Mouse (Mus musculus): ENCODE results near the gene Gatad2a. TPM values are rescaled to one million over a fixed set of nuclear protein-coding genes. Genes with fewer than 3 reads are reported as not detected.

Gene Gatad2a
- polyA plus RNA-seq, 1 experiment: 28.8 TPM

GRCm38 (mm10) chr8:69937466-69937865 lies 58.7 kb downstream of the Gatad2a start:
- no peak for DNase-seq (ENCODE audit: low spot score)

GRCm38 (mm10) chr8:69936050-69936794 lies 60.0 kb downstream of the Gatad2a start:
- DNase-seq (ENCODE audit: low spot score): no peak

- DNase-seq (ENCODE audit: low spot score): no peak
Measured at GRCm38 (mm10) chr8:69935431-69935830, 60.8 kb downstream of the Gatad2a start.

DNA sequence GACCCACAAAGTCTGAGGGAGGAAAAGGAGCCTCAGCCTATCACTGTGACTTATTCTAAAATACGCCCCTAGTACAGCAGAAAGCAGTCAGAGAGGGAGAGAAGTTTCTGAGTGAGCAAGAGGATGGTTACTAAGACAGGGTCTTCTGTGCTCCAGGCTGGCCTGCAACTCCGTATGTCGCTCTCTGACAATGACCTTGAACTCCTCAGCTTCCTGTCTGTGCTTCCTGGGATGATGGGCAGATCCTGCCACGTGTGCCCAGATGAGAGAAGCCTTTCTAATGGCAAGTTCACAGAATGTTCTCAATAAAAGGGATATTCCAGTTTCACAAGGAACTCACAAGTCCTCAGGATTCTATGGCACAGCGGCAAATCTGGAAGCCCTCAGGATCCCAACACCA lies 61.6 kb downstream of the Gatad2a start:
- DNase-seq (ENCODE audit: low spot score): no peak

GRCm38 (mm10) chr8:69933811-69934210 lies 62.4 kb downstream of the Gatad2a start:
- DNase-seq (ENCODE audit: low spot score): no peak

- DNase-seq (ENCODE audit: low spot score): no peak
Measured at GRCm38 (mm10) chr8:69926901-69927300, 69.3 kb downstream of the Gatad2a start.

DNA sequence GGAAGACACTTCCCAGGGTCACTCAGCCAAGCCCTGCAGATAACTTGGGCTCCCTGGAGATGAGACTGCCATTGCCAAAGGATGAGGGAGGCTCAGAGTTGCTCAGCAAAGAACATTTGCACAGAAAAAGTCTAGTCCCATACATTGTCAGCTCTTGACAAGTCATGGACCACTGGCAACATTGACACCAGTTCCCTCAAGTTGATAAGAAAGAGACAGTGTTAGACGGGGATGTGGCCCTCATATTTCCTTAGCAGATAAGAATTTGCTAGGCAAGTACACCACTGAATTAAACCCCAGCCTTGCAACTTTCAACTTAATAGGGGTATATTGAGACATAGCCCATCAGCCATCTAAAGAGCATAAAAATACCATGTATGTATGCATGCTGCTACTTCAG lies 72.2 kb downstream of the Gatad2a start:
- no peak for DNase-seq (ENCODE audit: low spot score)

DNA sequence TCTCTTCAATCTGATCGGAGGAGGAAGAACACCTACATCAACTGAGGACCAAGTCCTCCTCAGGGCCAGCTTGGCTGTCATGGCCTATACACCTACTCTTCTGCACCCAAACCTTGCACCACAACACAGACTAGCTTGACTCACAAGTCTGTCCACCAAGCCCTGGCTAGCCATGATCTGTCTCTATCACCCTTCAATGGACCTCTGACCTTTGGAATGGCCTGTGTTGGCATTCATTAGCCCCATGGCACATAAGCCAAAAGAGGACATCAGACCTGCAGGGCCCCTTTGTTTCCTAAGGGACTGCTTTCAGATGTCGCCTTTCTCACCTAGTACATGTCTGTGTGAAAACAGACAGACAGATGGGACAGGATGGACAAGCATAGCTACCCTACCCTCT lies 75.0 kb downstream of the Gatad2a start:
- DNase-seq (ENCODE audit: low spot score): no peak

DNA sequence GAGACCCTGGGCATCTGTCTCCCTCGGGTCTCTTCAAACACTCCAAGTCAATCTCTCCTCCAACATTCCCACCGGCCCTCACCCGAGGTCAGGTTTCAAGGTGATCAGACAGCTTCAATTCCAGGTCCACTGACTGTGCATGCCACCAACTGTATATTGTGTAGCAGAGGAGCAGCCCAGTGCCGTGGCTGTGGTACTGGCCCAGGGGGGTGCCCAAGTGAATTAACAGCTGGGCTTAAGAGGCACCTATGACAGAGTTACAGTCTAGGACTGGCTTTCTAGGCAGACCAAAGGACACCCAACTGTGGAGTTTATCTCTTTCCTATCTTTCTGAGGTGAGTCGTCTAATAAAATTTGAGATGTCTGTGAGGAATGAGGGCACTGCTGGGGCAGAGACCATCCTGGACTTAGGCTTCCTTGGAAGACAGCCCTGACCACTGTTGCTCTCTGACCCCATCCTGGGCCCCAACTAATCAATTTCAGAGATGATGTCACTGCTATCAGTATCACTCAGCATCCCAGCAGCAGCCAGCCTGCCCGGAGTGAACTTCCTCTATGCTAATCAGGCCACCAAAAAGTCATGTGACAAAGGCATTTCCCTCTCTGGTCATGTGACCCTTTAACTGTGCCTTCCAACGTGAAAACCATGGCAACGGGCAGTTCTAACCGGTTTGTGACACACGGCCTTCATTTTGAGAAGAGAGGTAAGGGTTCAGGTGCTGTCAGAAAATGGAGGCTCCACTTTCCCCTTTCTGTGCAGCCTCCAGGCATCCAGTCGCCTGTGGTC lies 76.1 kb downstream of the Gatad2a start:
- DNase-seq (ENCODE audit: low spot score): no peak

GRCm38 (mm10) chr8:69919010-69919409 lies 77.2 kb downstream of the Gatad2a start:
- no peak for DNase-seq (ENCODE audit: low spot score)

DNA sequence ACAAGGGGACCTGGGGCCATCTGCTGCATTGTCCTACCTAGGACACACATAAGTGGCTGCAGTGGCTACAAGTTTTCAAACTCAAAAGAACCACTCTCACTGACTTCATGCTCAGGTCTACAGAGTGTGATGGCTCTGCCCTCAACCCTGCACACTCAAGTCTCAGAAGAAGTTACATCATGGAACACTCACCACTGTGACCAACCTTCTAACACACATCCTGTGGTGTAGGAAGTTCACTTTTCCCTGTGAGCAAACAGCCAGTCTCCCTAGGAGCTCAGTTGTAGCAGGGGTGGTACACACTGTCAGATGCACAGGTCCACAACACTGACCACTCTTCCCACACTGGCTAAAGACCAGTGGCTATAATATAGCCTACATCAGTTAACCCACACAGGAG lies 77.7 kb downstream of the Gatad2a start:
- no peak for DNase-seq (ENCODE audit: low spot score)

DNA sequence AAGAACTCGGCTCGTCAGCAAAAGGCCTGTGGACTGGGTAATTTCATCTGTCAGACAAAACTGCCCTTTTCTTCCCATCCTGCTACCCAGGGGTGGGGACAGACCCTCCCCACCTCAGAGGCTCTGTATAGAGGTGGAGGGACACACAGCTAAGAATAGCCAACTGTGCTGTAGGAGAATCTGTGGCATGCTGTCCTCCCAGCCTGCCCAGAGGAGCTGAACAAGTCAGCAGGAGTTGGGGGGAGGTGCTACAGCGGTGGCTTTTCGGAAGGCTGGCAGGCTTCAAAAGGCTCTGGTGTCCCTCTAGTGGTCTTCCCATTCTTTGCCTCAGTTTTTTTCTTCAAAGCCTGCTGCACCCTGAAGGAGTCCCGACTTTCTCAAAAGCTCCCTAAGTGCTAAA lies 80.4 kb downstream of the Gatad2a start:
- no peak for DNase-seq (ENCODE audit: low spot score)

DNA sequence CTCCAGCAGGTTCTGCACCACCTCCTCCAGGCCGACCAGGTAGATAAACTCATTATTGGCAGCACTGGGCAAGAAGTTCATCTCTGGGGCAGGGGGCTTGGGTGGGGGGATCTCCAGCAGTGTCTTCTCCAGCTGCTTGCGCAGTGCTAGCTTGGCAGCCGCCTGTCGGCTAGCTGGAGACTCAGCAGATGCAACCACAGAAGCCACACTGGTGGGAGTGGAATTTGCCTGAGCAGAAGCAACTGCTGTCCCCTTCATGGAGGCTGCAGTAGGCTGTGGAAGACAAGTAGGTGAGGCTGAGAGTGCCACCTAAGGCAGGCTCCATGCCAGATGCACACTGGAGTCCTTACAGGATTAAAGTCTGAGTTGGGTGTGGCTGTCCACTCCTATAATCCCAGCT lies 81.7 kb downstream of the Gatad2a start:
- DNase-seq (ENCODE audit: low spot score): no peak

- DNase-seq (ENCODE audit: low spot score): no peak
Measured at GRCm38 (mm10) chr8:69912478-69913074, 83.6 kb downstream of the Gatad2a start.

DNA sequence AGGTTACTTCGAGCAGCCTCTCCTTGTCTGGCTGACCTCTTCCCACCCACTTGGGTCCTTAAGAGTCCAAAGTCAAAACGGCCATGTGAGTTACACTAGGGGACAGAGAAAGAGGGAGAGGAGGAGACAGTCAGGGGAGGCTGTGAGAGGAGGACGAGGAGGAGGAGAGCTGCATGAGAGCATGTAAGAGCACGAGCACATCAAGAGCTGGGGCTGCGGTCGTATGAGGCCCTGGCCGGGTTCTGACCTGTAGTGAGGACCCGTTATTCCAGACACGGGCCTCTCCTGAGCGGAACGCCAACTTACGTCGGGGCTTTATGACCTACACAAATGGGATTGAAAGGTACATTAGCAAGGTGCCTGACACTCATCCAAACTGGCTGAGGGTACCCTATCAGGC lies 84.3 kb downstream of the Gatad2a start:
- no peak for DNase-seq (ENCODE audit: low spot score)

- no peak for DNase-seq (ENCODE audit: low spot score)
Measured at GRCm38 (mm10) chr8:69907106-69907505, 89.1 kb downstream of the Gatad2a start.

- DNase-seq (ENCODE audit: low spot score): no peak
Measured at GRCm38 (mm10) chr8:69906260-69906659, 89.9 kb downstream of the Gatad2a start.

- no peak for DNase-seq (ENCODE audit: low spot score)
Measured at GRCm38 (mm10) chr8:69904096-69904495, 92.1 kb downstream of the Gatad2a start.

GRCm38 (mm10) chr8:69903063-69903542 lies 93.1 kb downstream of the Gatad2a start:
- DNase-seq (ENCODE audit: low spot score): peak; percentile 97

GRCm38 (mm10) chr8:69902163-69903062 lies 93.8 kb downstream of the Gatad2a start, which contains the start of the genes Tssk6, Ndufa13 and Yjefn3:
Gene Tssk6, plus strand, starts transcription at chr8:69902184.
Gene Ndufa13, minus strand, starts transcription at chr8:69902558.
Gene Yjefn3, minus strand, starts transcription at chr8:69902712.
- peak; percentile 51 for DNase-seq (ENCODE audit: low spot score)

GRCm38 (mm10) chr8:69901484-69902162 lies 94.6 kb downstream of the Gatad2a start:
- DNase-seq (ENCODE audit: low spot score): peak; percentile 97

Measured in urinary bladder, adult 2 months (tissue).